Mouse (Mus musculus): ENCODE measurements around the gene Mdc1.
A peak's percentile ranks its signal among the peaks of the same experiment; 100 is the strongest.

DNA sequence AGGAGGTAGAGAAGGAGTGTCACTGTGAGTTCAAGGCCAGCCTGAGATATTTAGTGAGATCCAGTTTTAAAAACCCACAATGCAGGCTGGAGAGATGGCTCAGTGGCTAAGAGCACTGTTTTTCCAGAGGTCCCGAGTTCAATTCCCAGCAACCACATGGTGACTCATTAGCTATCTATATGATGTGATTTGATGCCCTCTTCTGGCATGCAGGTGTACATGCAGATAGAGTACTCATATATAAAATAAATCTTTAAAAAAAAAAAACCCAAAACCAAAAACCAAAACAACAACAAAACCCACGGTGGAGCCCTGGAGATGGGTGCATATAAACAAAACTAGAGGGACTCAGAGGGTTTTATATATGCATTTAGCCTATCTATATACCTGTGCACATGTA is 66.3 kb downstream of the Mdc1 start:
- TF ChIP-seq CTCF (IDR thresholded peaks at IDR 0.05; ENCODE audit: low read depth), result peak; percentile 57
- no peak for TF ChIP-seq EP300 (optimal IDR thresholded peaks at IDR 0.05)

Measured in stomach, postnatal 0 days (tissue).